Mouse (Mus musculus): ENCODE results near the gene Fam172a.

DNA sequence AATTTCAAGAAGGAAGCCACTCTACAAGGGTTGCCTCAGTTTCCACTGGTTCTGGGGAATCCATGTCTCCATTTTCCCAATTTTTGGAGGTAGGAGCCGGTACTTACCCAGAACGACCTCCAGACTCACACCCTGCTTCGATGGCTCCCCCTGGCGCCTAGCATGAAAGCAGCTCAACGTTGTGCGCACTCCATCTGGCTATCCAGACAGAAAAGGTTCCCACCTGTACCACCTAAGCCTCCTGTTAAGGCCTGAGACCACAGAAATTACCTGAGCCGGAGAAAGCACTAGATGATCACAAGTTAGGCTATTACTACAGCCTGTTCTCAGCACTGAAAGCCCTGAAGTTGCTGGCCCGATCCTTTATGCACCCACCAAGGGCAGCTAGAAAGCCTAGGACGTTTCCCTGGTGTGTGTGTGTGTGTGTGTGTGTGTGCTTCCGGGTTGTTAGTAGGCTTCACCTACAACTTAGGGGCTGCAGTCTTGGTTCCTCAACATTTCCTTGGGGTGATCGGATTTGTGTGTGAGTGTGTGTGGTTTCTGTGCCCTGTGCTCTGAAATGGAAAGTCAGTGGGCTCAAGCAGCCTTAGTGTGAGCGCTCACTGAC is 484.6 kb downstream of the Fam172a start:
- TF ChIP-seq CTCF (IDR thresholded peaks at IDR 0.05; ENCODE audit: extremely low read depth, insufficient read depth, low read length) (0 out of 2 replicates have a peak, but pooled peaks have one; percentile 34), POLR2A (IDR thresholded peaks at IDR 0.05; ENCODE audit: extremely low read depth, insufficient read depth, low read length) (no peak)

Data from cortical plate, adult 2 months (tissue).